Mouse (Mus musculus): ENCODE results near the gene Yars.

DNA sequence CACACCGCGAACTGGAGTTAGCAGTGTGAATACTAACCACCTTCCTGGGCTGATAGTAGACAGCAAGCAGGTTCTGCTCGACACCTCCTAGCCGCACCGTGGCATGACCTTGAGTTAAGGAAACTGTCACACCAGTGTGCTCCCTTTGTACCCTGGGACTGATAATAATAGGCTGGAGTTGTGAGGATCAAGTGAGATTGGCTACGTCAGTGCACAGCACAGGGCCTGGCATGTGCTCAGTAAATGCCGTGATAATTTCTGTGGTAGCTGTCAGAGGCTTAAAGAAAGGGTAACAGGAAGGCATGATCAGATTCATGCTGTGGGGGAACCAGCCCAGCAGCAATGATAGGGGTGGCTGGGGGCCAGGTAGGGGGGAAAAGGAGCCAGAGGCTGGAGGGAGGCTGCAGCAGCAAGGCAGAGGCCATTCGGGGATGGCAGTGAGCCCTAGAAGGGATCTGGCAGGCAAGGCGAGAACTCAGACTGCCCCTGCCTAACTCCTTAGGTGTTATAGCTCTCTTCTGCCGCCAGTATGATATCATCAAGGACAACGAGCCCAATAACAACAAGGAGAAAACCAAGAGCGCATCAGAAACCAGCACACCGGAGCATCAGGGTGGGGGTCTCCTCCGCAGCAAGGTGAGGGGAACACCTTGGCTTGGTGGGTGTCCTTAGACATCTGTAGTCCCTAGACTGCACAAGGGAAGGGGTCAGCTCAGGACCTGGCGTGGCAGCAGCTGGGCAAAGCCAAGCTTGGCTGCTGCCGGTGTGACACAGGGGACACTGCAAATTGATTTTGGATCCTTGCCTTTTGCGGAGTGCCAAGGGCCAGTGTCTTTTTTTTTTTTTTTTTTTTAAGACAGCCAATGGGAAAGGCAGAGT is 47.8 kb upstream of the Yars start:
- TF ChIP-seq POLR2A (IDR thresholded peaks at IDR 0.05; ENCODE audit: borderline replicate concordance, control insufficient read depth, low read depth, low read length) (no peak), CTCF (IDR thresholded peaks at IDR 0.05; ENCODE audit: control insufficient read depth, insufficient read depth, low read length) (no peak)

Measured in bone marrow, adult 2 months (tissue).